Mouse (Mus musculus): ENCODE measurements around the gene Hoxc9.

DNA sequence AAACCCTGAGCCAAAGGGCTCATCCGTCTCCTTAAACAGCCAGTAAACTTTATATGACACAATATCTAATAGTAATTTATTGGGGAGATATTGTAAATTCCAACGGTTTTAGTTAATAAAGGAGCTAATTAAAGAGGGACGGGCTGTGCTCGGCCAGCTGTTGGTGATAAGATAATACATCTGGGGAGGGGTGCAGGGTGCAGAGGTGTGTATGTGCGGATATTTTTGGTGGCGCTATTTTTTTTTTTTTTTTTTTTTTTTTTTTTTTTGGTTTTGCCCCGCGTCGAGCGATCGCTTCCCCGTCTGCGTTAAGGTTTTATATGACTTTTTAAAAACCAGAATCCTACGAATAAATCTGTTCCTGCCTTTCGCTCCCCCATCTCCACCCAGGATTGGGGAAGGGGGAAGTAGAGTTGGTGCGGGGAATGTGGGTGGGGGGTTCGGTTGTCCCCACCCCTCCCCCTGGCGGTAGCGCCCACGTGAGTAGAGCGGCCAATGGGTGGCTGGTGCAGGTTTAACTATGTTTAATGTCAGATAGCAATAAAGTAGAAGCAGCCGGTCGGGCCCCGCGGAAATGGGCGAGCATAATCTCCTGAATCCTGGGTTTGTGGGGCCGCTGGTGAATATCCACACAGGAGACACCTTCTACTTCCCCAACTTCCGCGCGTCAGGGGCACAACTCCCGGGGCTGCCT is 39.8 kb upstream of the Hoxc9 start, which contains the start of gene Hoxc12:
- TF ChIP-seq CTCF (IDR thresholded peaks at IDR 0.05; ENCODE audit: insufficient read depth, low read length): no peak
- TF ChIP-seq POLR2A (IDR thresholded peaks at IDR 0.05; ENCODE audit: borderline replicate concordance, extremely low read depth, low read depth, low read length): no peak
